Mouse (Mus musculus): ENCODE data around the gene Crispld2.
A peak's percentile ranks its signal among the peaks of the same experiment; 100 is the strongest.

The Crispld2 gene

DNA sequence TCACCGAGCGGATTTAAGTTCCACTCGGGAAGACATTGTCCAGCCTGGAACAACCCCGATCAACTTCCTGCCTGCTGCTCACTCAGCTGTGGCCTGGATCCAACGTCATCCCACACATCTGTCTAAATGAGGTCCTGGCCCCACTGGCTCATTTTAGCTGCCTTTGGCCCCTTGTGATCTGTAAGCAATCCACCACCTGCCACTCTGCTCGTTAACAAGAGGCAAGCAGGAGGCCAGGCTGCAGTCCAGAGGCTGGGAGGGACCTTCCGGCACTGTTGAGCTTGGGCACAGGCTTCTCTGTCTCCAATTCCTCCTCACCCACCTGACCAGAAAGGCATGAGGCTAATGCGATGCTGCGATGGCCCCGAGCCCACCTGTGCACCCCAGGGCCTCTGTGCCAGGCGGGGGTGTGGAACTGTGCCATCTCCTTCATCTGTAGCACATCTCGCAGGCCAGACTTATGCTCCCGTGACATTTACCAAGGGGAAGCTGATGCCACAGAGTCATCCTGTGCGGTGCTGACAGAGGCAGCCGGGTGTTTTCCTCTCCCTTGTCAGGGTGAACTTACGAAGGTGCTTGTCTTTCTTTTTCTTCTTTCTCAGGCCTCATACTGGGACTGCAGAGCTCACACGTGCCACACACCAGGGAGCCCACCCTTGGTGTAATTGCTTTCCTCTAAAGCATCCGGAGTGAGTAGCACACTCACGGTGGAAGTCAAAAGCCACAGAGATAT, 75.9 kb downstream of the Crispld2 start:
- no peak for DNase-seq (ENCODE audit: extremely low spot score)

DNA sequence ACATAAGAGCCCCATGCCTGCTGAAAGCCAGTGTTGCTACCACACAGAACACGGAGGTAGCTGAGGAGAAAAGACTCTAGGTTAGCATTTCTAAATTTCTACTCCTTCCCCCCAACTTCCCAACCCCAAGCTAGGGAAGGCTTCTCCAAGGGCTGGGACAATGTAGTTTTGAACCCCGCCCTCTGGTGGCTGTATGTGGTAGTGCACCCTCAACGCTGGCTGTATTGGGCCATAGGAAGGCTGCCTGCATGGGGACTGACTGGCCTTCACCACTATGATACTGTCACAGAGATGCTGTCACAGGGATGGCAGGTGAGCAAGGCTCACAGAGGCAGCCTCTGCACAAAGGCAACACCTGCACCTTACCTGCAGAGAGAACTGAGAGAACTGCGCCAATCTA, 79.4 kb downstream of the Crispld2 start:
- peak; percentile 85 for DNase-seq (ENCODE audit: extremely low spot score)

DNA sequence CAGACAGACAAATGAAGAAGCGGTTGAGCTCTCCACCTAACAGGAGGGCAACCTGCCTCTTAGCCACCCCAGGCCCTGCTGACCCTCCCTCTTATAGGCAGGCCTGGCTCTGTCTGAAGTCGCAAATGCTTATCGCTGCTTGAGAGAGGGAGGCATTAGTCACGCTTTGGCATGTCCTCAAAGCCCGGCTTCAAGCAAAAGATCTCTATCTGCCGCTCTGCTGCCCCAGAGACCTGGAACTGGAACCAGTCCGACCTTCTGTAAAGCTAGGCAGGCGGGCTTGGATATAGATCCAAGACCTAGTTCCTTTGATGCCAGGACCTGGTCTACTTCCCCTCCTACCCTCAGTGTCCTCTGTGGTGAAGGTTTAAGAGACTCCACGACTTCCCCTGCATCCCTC, 80.0 kb downstream of the Crispld2 start:
- no peak for DNase-seq (ENCODE audit: extremely low spot score)

DNA sequence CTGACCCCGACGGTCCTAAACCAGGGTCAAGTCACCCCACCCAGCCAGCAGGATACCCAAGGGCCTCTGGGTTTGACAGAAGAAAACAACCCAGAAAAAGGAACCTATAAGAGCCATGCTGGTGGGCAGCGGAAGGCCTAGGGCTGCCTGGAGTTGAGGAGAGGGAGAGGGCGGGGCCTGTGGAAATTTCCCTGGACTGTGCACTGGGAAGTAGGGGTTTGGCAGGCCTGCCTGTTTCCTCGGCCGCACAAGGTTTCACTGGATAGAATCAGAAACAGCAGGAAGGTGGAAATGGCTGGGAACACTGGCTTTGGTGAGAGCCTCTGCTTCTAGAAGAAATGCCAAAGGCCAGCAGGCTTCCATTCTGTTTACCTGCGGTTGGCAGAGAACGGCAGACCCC, 80.6 kb downstream of the Crispld2 start:
- no peak for DNase-seq (ENCODE audit: extremely low spot score)

DNA sequence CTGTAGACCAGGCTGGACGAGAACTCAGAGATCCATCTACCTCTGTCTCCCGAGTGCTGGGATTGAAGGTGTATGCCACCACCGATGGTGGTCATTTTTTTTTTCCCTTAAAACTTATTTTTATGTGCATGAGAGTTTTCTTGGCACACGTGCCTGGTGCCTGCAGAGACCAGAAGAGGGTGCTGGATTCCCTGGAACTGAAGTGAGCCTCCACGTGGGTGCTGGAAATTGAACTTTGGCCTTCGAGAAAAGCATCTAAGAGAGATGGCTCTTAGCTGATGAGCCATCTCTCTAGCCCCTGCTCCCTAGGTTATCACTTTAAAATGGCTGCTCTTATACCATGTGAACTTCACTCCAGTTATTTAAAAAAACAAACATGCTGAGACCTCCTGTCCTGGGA, 82.3 kb downstream of the Crispld2 start:
- DNase-seq (ENCODE audit: extremely low spot score): no peak

DNA sequence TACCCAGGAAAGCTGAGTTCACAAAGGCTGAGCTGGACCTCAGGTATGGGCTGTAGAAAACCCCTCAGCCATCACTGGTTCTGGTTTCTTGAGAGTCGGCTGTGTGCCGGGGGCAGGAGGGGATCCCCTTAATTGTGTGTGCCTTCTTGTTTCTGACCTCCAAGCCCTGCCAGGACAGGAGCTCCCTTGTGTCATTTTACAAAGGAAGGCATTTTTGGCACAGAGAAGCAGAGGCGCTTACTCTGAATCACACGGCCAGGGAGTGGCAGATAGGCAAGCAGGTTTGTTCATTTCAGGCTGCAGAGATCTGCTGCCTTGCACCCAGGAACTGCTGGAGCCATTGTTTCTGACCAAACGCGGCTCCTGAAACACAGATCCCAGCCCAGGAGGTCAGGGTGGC, 83.1 kb downstream of the Crispld2 start:
- no peak for DNase-seq (ENCODE audit: extremely low spot score)

DNA sequence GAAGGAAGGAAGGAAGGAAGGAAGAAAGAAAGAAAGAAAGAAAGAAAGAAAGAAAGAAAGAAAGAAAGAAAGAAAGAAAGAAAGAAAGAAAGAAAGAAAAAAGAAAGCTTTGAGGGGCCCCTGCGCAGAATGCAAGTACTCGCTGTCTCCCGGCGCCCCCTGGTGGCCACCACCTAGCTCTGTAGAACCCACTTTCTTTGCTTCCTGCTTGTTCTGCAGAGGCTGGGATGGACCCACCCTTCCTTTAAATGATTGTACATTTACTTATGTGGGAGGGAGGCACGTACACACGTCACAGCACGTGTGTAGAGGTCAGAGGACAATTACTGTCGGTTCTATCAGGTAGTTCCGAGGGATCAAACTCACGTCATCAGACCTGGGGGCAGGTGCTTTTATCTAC, 85.8 kb downstream of the Crispld2 start:
- peak; percentile 58 for DNase-seq (ENCODE audit: extremely low spot score)

DNA sequence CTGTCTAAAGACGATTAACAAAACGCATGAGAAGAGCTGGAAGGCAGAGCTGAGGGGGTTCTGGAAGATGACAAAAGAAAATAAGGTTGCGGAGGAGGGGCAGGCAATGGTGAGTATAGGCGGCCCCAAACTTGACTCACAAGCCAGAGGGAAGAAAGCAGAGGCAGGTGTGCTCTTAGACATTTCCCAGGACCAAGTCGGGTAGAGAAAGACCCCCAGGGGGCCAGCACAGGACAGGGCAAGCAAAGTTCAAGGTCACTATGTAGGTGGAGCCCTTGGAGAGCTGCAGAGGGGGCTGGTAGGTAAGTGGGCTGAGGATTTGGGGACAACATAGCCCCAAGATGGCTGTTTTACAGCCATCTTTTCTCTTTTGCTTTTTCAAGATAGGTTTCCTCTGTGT, 87.1 kb downstream of the Crispld2 start:
- DNase-seq (ENCODE audit: extremely low spot score): no peak

DNA sequence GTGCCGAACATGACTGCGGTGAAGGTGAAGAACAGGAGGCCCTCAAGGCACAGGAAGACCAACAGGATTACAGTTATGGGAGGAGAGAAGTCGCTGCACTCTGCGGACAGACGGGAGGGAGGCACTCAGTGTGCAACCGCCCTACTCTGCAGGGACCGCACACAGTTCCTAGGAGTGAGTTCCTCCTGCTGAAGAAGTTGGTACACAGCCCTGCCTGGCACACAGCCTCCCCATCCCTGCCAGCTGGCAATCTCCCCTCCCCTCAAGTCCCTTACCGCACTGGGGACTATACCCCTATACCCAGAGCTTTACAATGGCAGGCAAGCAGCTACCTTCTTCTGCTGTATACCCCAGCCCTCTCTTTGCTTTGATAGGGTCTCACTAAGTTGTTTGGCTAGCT, 91.0 kb downstream of the Crispld2 start:
- no peak for DNase-seq (ENCODE audit: extremely low spot score)

DNA sequence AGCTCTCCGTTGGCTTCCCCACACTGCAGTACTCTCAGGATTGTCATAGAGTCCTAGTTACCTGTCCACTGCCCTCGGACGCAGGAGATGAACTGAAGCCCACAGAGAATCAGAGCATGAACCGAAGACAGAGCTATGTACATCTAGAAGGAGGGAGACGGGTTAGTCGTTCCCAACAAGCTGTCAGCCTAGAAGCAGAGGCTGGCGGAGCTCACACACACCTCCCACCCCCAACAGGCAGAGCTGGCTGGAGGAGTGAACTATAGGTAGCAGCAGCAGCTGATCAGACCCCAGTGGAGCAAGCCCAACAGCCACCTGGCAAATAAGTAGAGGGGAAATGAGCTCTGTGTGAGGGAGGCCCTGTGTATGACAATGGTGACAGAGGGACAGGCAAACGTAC, 92.5 kb downstream of the Crispld2 start:
- DNase-seq (ENCODE audit: extremely low spot score): no peak

DNA sequence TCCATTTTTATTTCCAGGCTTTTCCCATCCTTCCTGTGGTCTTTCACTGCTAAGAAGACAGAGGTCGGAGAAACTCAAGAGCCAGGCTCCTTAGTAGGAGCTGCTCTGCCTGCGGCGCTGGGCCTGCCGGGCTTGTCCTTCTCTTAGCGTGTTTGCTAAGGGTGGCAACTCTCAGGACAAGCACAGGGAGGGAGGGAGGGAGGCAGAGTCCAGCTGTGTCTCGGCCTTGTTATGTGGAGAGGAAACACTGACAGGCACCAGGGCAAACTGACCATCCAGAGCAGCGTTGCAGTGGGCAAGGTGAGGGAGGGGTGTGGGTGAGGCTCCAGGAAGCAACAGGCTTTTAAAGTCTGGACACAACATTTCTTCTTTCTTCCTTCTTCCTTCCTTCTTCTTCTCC, 97.3 kb downstream of the Crispld2 start:
- DNase-seq (ENCODE audit: extremely low spot score): no peak

DNA sequence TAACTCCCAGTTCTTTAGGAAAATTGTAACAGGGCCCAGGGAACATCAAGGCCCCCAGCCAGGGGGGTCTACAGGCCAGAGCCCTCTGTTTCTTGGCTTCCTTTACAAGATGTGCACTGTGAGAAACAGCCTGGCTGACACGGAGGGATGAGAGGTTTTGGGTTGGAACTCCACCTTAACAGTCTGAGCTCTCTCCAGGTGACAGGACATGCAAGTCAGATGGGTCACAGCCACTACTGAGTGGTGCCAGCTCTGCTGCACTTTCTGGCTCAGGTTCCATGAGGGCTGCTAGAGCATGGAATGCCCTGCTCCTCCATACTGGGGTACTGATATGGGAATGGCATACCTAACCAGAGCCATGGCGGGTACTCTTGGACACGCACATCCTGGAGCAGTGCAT, 98.8 kb downstream of the Crispld2 start:
- DNase-seq (ENCODE audit: extremely low spot score): no peak

DNA sequence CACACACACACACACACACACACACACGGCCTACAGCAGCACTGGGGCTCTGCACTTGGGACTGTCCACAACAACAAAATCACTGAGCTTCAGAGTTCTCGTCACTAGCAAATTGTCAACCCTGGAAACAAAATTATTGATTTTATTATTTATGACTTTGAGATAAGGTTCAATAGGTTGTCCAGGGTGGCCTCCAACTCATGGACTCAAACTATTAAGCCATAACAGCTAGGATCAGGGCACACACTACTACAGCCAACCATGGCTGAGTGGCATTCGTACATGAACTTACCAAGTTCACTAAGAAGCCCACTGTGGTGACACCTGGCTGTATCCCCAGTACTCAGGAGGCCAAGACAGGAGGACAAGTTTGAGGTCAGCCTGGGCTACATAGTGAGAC, 100.9 kb downstream of the Crispld2 start:
- no peak for DNase-seq (ENCODE audit: extremely low spot score)

DNA sequence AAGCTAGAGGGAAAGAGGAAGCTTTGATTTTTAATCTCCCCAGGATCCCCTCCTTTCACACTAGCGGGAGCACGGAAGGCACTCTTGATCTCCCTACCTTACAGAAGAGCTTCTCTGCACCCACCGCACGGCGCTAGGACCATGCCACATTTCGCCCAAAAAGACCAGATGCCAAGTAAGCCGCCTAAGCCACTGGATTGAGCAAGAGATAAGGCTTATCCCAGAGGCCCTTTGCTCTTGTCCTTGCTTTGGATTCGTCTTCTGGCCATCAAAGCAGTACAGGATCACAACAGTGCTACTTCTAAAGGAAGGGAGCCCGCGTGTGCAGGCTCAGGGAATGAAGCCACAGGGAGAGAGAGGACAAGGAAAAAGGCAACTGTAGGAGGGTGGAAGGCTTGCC, 102.6 kb downstream of the Crispld2 start:
- no peak for DNase-seq (ENCODE audit: extremely low spot score)

DNA sequence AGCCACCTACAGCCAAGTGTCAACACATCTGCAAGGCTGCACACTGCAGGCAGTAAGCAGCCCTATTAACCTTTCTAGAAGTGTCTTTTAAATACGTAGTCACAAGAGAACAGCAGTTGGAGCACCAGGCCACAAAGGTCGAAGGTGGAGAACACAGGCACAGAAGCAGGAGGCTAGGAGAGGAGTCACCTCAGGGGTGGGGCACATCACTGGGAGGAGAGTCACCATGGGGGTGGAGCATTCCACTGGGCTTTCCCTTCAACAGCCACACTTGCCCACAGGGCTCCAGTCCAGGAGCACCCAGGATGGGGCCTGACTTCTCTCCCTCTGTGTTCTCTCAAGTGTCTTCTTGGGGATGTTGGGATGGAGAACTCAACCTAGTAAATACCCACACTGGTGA, 104.2 kb downstream of the Crispld2 start:
- no peak for DNase-seq (ENCODE audit: extremely low spot score)

DNA sequence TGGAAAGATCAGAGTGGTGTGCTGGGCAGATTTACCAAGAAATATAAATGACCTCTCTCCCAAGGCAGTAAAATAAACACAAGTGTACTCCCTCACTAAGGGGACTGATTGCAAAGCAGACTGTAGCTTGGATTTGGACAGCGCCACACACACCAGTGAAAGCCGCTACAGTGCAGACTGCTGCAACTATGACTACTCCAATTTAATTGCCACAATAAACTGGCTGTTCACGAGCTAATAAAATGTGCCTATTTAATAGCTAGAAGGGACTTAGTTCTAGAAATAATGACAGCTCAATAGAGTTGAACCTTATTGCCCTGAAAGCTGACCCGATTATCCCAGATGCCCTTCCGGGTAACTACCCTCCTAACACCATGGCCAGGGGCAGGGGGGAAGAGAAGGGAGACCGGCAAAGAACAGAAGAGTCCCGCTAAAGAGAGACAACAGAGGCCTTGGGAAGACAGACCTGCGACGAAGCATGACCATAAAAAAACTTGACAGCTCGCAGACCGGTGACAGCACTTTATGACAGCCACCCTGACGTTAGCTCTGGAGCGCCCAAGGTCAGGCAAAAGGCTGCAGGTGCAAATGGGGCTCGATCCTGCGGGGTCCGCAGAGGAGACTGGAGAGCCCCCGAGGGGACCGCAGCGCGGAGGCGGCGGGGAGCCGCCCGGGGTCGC, 108.3 kb downstream of the Crispld2 start:
- DNase-seq (ENCODE audit: extremely low spot score): no peak

DNA sequence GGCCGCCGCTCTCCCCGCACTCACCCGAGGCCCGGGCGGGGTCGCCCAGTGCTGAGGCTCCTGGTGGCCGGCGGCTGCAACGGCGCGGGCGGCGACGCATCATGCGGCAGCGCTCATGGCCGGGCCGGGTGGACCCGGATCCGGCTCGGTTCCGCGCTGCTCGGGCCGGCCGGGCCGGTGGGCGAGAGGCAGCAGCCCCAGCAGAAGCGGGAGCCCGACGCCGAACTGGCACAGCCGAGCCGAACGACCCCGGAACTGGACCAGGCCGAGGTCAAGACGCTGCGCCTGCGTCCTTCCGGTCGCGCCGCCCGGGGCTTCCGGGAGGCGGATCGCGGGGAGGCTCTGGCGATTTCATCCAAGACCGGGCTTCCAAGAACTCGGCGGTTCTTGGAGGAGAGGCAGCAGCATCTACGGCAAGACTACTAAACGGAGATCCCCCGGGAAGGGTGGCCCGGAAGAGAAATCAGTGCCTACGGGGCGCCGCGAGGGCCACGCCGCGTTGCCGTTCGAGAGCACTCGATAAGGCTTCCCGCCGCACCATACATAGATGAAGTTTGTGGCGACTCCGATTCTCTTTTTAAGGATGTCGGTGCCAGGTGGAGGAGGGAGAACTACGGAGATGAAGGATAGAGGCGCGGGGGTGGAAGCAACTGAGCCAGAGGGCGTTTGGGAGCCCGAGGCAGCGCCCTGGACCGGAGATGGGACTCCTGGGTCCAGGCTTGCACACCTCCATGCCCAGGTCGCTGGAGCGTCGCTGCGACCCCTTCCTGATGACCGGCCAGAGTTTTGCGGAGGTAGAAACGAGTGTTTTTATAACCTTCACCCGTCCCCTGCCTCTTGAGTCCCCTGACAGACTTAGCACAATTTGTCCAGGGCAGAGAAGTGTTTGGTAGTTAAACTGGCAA, 109.1 kb downstream of the Crispld2 start, which contains the start of gene Zdhhc7:
Gene Zdhhc7, minus strand, starts transcription at position 415 of the 905 bp plus-strand sequence.
- peak; percentile 75 for DNase-seq (ENCODE audit: extremely low spot score)
